Mouse (Mus musculus): ENCODE data around the gene G6pdx. TPM values are rescaled to one million over a fixed set of nuclear protein-coding genes. Genes with fewer than 3 reads are reported as not detected.

Gene G6pdx
- total and polyA plus RNA-seq, 3 experiments: 35.9 to 70.5 (median 44.0) TPM

GRCm38 (mm10) chrX:74368209-74368909, 60.6 kb downstream of the G6pdx start:
- in situ Hi-C loops (cut with MboI; ENCODE audit: low pct_ligation_motif_present, low pct_unique_long_range_greater_than_20kb, low sequenced_read_pairs): no loop called here
- peaks cover 21 to 36% of the 10 kb centered on the region in 2 experiments for H3K36me3 ChIP-seq (replicated peaks in 1 of 2; ENCODE audit: control insufficient read depth in 1 of 2, insufficient read depth in 1 of 2, low read length in 1 of 2)
- H3K27ac ChIP-seq (ENCODE audit: insufficient read depth, low read depth): peak overlapping the region; percentile 46; the same call in 1 of the 2 replicates
- H3K4me3 ChIP-seq (replicated peaks in 1 of 3; ENCODE audit: low read depth in 2 of 3, low read length in 2 of 3, poor library complexity in 1 of 3): peak overlapping the region; percentile 67 to 88 (median 70)
- H3K4me2 ChIP-seq (ENCODE audit: insufficient read depth, low read depth, poor library complexity, severe bottlenecking): peak overlapping the region; percentile 65
- peak overlapping the region; percentile 83 for H3K9ac ChIP-seq (ENCODE audit: insufficient read depth, low read depth)
- no peaks in the 10 kb centered on the region for H3K27me3 ChIP-seq (replicated peaks)
- dilution Hi-C loops (cut with MboI; ENCODE audit: extremely low pct_ligation_motif_present, extremely low pct_unique_long_range_greater_than_20kb, low sequenced_read_pairs): no loop called here
- no peak for TF ChIP-seq USF1 (IDR thresholded peaks at IDR 0.05; ENCODE audit: low read depth, low read length)
- TF ChIP-seq CHD2 (IDR thresholded peaks at IDR 0.05; ENCODE audit: low read length): no peak
- TF ChIP-seq NRF1 (IDR thresholded peaks at IDR 0.05; ENCODE audit: low read depth, low read length): peak; percentile 77
- TF ChIP-seq UBTF (IDR thresholded peaks at IDR 0.05; ENCODE audit: low read depth, low read length): no peak
- no peak for TF ChIP-seq MAZ (IDR thresholded peaks at IDR 0.05; ENCODE audit: low read depth, low read length)
- TF ChIP-seq ZMIZ1 (IDR thresholded peaks at IDR 0.05; ENCODE audit: low read depth, low read length): no peak; the same call in 1 of the 2 replicates
- no peak for TF ChIP-seq MAFK (IDR thresholded peaks at IDR 0.05; ENCODE audit: insufficient replicate concordance, low read length)
- TF ChIP-seq ETS1 (conservative IDR thresholded peaks at IDR 0.05; ENCODE audit: low read depth, low read length): no peak
- 0 out of 2 replicates have a peak, but pooled peaks have one; percentile 44 for TF ChIP-seq KAT2A (IDR thresholded peaks at IDR 0.05; ENCODE audit: insufficient replicate concordance, low read length)
- TF ChIP-seq MEF2A (IDR thresholded peaks at IDR 0.05; ENCODE audit: borderline replicate concordance, low read depth, low read length): 0 out of 2 replicates have a peak, but pooled peaks have one; percentile 25
- no peak for TF ChIP-seq RCOR1 (conservative IDR thresholded peaks at IDR 0.05; ENCODE audit: low read depth, low read length)
- peak; percentile 43; the same call in 1 of the 2 replicates for TF ChIP-seq ELF1 (IDR thresholded peaks at IDR 0.05; ENCODE audit: low read depth, low read length)
- TF ChIP-seq SIN3A (IDR thresholded peaks at IDR 0.05; ENCODE audit: low read length): peak; percentile 54; the same call in 1 of the 2 replicates
- TF ChIP-seq RAD21 (IDR thresholded peaks at IDR 0.05; ENCODE audit: low read depth, low read length): no peak
- no peak for TF ChIP-seq JUND (conservative IDR thresholded peaks at IDR 0.05; ENCODE audit: low read depth, low read length)
- peak; percentile 36; the same call in 1 of the 2 replicates for TF ChIP-seq NELFE (IDR thresholded peaks at IDR 0.05; ENCODE audit: low read depth, low read length)
- no peak for TF ChIP-seq CTCF (conservative IDR thresholded peaks at IDR 0.05 in 1 of 2, IDR thresholded peaks at IDR 0.05 in 1 of 2; ENCODE audit: low read depth in 2 of 2, low read length in 2 of 2)
- no peak for TF ChIP-seq BHLHE40 (IDR thresholded peaks at IDR 0.05; ENCODE audit: low read depth, low read length)
- TF ChIP-seq MYC (IDR thresholded peaks at IDR 0.05; ENCODE audit: low read depth, low read length): peak; percentile 81
- no peak for TF ChIP-seq ZKSCAN1 (IDR thresholded peaks at IDR 0.05; ENCODE audit: borderline replicate concordance, low read depth, low read length)
- peak; percentile 52 for TF ChIP-seq HCFC1 (IDR thresholded peaks at IDR 0.05; ENCODE audit: low read depth, low read length)
- TF ChIP-seq POLR2AphosphoS2 (IDR thresholded peaks at IDR 0.05; ENCODE audit: low read depth, low read length): peak; percentile 85; the same call in 1 of the 2 replicates
- TF ChIP-seq ZNF384 (IDR thresholded peaks at IDR 0.05; ENCODE audit: low read depth, low read length): no peak
- TF ChIP-seq PAX5 (IDR thresholded peaks at IDR 0.05; ENCODE audit: low read length): no peak
- TF ChIP-seq TCF12 (IDR thresholded peaks at IDR 0.05; ENCODE audit: low read depth, low read length): peak; percentile 52; the same call in 1 of the 2 replicates
- TF ChIP-seq GABPA (IDR thresholded peaks at IDR 0.05; ENCODE audit: insufficient replicate concordance, low read depth, low read length): no peak
- no peak for TF ChIP-seq JUN (IDR thresholded peaks at IDR 0.05; ENCODE audit: insufficient read depth, low read depth, low read length)
- TF ChIP-seq EP300 (IDR thresholded peaks at IDR 0.05; ENCODE audit: low read length): no peak
- no peak for TF ChIP-seq E2F4 (IDR thresholded peaks at IDR 0.05; ENCODE audit: insufficient replicate concordance, low read depth, low read length)
- peak; percentile 83 for TF ChIP-seq MXI1 (IDR thresholded peaks at IDR 0.05; ENCODE audit: low read depth, low read length)
- peak; percentile 88; the same call in 1 of the 2 replicates for TF ChIP-seq MAX (IDR thresholded peaks at IDR 0.05; ENCODE audit: low read length)
- TF ChIP-seq POLR2A (IDR thresholded peaks at IDR 0.05; ENCODE audit: low read depth, low read length): peak; percentile 68
- peak; percentile 9; the same call in 1 of the 2 replicates for TF ChIP-seq IRF4 (IDR thresholded peaks at IDR 0.05; ENCODE audit: low read depth, low read length)
- TF ChIP-seq USF2 (conservative IDR thresholded peaks at IDR 0.05; ENCODE audit: low read depth, low read length): no peak
- no peak for TF ChIP-seq ZC3H11A (IDR thresholded peaks at IDR 0.05; ENCODE audit: low read depth, low read length)
- H3K4me1 ChIP-seq (ENCODE audit: control insufficient read depth in 1 of 2, insufficient read depth in 2 of 2): peaks cover 12 to 35% of the 10 kb centered on the region in 2 experiments; a peak in 3 of 4 replicates
- DNase-seq (ENCODE audit: extremely low read depth): peak; percentile 48
- peaks cover 9% of the 10 kb centered on the region for H3K79me2 ChIP-seq (replicated peaks; ENCODE audit: control insufficient read depth, extremely low read depth, insufficient read depth, poor library complexity, severe bottlenecking)
- H3K9me3 ChIP-seq (replicated peaks; ENCODE audit: low read length): no peaks in the 10 kb centered on the region
